In the genomic region with DNA sequence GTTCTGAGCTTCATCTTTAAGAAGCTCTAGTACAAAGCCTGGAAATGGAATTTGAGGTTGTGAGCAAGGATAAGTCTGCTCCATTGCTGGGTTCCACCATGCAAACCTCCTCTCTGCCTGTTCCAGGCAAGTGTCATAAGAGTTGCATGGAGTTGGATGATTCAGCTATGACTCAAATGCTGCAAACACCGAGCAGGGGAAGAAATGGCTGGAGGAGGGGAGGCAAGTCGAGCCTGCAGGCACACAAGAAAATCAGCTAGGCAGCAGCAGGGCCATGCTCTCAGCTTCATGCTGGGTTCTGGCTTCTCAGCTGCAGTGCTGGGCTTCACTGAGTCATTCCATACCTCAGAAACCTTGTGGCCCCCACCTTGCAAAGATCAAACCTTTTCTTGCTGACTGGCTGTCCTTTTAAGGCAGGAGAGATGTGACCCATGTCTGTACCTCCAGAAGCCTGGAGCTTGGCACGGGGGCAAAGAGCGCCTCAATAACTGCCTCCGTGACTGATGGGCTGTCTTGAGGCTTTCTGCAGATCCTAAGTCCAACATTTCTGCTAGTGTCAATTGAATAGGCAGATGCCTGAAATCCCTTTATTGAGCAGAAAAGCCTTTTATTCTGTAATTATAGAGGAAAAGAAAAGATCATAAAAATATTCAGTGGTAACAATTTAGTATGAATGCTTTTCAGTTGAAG, we compare ENCODE assay signal across 11 mouse cellular contexts.
DNase-seq lines count a peak whose midpoint lies in the region; ATAC-seq and TF ChIP-seq lines count a peak whose summit lies in the region.
"Had no signal": no experiment of that assay in that cellular context is flagged by ENCODE, and none has a peak within 500 bp of the region (broad histone marks: within the 10 kb centered on the region; RNA-seq: fewer than 3 reads in every experiment).

No protein-coding gene starts in this region.

- no peak overlapping the region for H3K4me3 ChIP-seq in thymus, adult 2 months (ENCODE audit: control insufficient read depth, insufficient read depth, low read length)
- H3K4me3 ChIP-seq: midbrain, embryonic 10.5 days had no signal

- WGBS in thymus, adult 2 months = 77% methylated on average over 5 of the region's 5 CpGs

- no peak for DNase-seq in frontal cortex, postnatal 14 days (ENCODE audit: low spot score in 2 of 2)
- DNase-seq in left cerebral cortex, adult 8-10 months (ENCODE audit: low spot score in 2 of 2) = peak; percentile 21 to 50
- DNase-seq in left cerebral cortex, adult 11 months (ENCODE audit: low spot score) = no peak
- peak; percentile 30 to 53 for DNase-seq in adrenal gland, postnatal 36 days
- DNase-seq in right cerebral cortex, postnatal 36 days (ENCODE audit: low spot score in 2 of 2) = peak; percentile 14 to 38
- no peak for DNase-seq in thymus, adult 2 months
- no peak for DNase-seq in heart, adult 8-10 months (ENCODE audit: low spot score)
- DNase-seq: cerebellum, adult 18-20 months; kidney, adult 18-20 months had no signal

- TF ChIP-seq POLR2A in thymus, adult 2 months (IDR thresholded peaks at IDR 0.05; ENCODE audit: control insufficient read depth, extremely low read depth, insufficient read depth, low read length, poor library complexity) = no peak

- H3K27me3 ChIP-seq in thymus, adult 2 months (ENCODE audit: control insufficient read depth, insufficient read depth, low read length) = no peaks in the 10 kb centered on the region

- H3K36me3 ChIP-seq in thymus, adult 2 months (ENCODE audit: control insufficient read depth, insufficient read depth, low read length) = no peaks in the 10 kb centered on the region
- H3K36me3 ChIP-seq: midbrain, embryonic 10.5 days had no signal

- TF ChIP-seq CTCF in thymus, adult 2 months (IDR thresholded peaks at IDR 0.05; ENCODE audit: borderline replicate concordance, control insufficient read depth, extremely low read depth, insufficient read depth, low read length, poor library complexity) = no peak

- H3K4me1 ChIP-seq in thymus, adult 2 months (replicated peaks; ENCODE audit: control insufficient read depth, insufficient read depth, low read length) = no peaks in the 10 kb centered on the region

- ATAC-seq in frontal cortex, adult (ENCODE audit: low TSS enrichment) = peak; percentile 95

- H3K27ac ChIP-seq in thymus, adult 2 months (ENCODE audit: control insufficient read depth, insufficient read depth, low read length) = no peak overlapping the region
- H3K27ac ChIP-seq: midbrain, embryonic 10.5 days had no signal

Comparison
In these comparisons a context has a peak if more than half of its experiments do, and no peak if none do; other contexts are left out.
1. DNase-seq: peak in left cerebral cortex, adult 8-10 months (2 of 2), adrenal gland, postnatal 36 days (2 of 2) and right cerebral cortex, postnatal 36 days (2 of 2); none in frontal cortex, postnatal 14 days (0 of 2), left cerebral cortex, adult 11 months (single experiment), thymus, adult 2 months (single experiment) and heart, adult 8-10 months (single experiment).